Mouse (Mus musculus): ENCODE data around the gene Pias3. TPM values are rescaled to one million over a fixed set of nuclear protein-coding genes. Genes with fewer than 3 reads are reported as not detected.
A peak's percentile ranks its signal among the peaks of the same experiment; 100 is the strongest.

Gene Pias3
- polyA plus RNA-seq, 1 experiment from 2014 or later = 54.6 TPM

- Histone ChIP-seq H3K27me3 (ENCODE audit: control insufficient read depth, insufficient read depth, low read length) (no peaks in the 10 kb centered on the region), H3K27ac (ENCODE audit: low read length) (no peak overlapping the region), H3K4me3 (replicated peaks; ENCODE audit: low read length) (0 out of 2 replicates have a peak overlapping the region, but pooled peaks have one; percentile 62), H3K36me3 (ENCODE audit: control insufficient read depth, insufficient read depth, low read length) (peaks cover 21% of the 10 kb centered on the region; the same call in 1 of the 2 replicates), H3K9me3 (replicated peaks; ENCODE audit: control insufficient read depth, low read length) (no peaks in the 10 kb centered on the region), H3K4me2 (ENCODE audit: low read depth, low read length) (peak overlapping the region; percentile 99), H3K9ac (ENCODE audit: low read length) (no peak overlapping the region), H3K4me1 (ENCODE audit: control insufficient read depth, insufficient read depth, low read length) (peaks cover 10% of the 10 kb centered on the region)
- 51% methylated on average over 2 of the region's 2 CpGs for WGBS
- no peak for ATAC-seq (ENCODE audit: insufficient read depth, low FRiP score)
These were observed 12.5 kb downstream of the Pias3 start for GRCm38 (mm10) chr3:96708684-96709064.

DNA sequence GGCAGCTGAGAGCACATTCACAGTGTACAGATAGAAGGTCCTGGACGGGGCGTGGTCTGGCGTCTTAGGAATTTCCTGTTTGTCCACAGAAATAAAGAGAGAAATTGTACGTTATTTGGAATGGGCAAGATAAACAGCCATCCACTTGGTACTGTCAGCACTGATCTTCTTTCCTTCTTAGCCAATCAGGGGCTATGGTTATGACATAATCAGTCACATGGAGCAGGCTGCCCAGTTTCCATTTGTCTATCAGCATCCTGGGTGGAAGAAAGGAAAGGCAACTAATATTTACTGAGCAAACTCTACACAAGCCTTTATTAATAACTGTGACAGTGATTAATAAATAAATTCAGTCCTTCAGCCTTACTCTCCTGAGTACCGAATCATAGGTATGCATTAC, 18.1 kb downstream of the Pias3 start:
- no peak for ATAC-seq (ENCODE audit: insufficient read depth, low FRiP score)
- Histone ChIP-seq H3K9me3 (replicated peaks; ENCODE audit: control insufficient read depth, low read length) (no peaks in the 10 kb centered on the region), H3K4me1 (ENCODE audit: control insufficient read depth, insufficient read depth, low read length) (no peaks in the 10 kb centered on the region), H3K27ac (ENCODE audit: low read length) (no peak overlapping the region), H3K36me3 (ENCODE audit: control insufficient read depth, insufficient read depth, low read length) (peaks cover 27% of the 10 kb centered on the region; the same call in 1 of the 2 replicates), H3K9ac (ENCODE audit: low read length) (no peak overlapping the region), H3K4me3 (replicated peaks; ENCODE audit: low read length) (no peak overlapping the region), H3K27me3 (ENCODE audit: control insufficient read depth, insufficient read depth, low read length) (no peaks in the 10 kb centered on the region), H3K4me2 (ENCODE audit: low read depth, low read length) (no peak overlapping the region)
- WGBS = 79% methylated on average over 5 of the region's 5 CpGs

- H3K4me3 ChIP-seq (replicated peaks; ENCODE audit: low read length) = no peak overlapping the region
- no peak for ATAC-seq (ENCODE audit: insufficient read depth, low FRiP score)
- no peaks in the 10 kb centered on the region for H3K4me1 ChIP-seq (ENCODE audit: control insufficient read depth, insufficient read depth, low read length)
- 79% methylated on average over 2 of the region's 2 CpGs for WGBS
- H3K27me3 ChIP-seq (ENCODE audit: control insufficient read depth, insufficient read depth, low read length) = no peaks in the 10 kb centered on the region
- no peaks in the 10 kb centered on the region for H3K9me3 ChIP-seq (replicated peaks; ENCODE audit: control insufficient read depth, low read length)
- H3K4me2 ChIP-seq (ENCODE audit: low read depth, low read length) = no peak overlapping the region
- H3K36me3 ChIP-seq (ENCODE audit: control insufficient read depth, insufficient read depth, low read length) = peaks cover 20% of the 10 kb centered on the region; the same call in 1 of the 2 replicates
- no peak overlapping the region for H3K27ac ChIP-seq (ENCODE audit: low read length)
- no peak overlapping the region for H3K9ac ChIP-seq (ENCODE audit: low read length)
These were observed 19.7 kb downstream of the Pias3 start for GRCm38 (mm10) chr3:96715854-96716253.

DNA sequence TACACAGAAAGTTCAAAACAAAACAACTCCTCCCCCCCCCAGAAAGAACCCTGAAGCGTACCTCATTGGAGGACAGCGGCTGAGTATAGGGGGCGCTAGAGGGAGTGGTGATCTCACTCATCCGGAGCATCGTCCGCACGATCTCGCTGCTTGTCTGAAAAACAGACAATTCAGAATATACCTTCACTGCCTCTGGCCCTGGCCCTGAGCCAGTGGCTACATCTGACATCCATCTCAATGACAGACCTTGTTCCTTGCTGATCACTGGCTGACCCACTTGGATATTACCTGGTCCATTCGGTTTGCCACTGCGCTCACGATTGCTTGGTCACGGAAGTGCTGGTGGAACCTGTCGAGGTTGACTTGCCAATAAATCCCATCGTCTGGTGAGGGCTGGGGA, 23.0 kb downstream of the Pias3 start:
- Histone ChIP-seq H3K9ac (ENCODE audit: low read length) (no peak overlapping the region), H3K27me3 (ENCODE audit: control insufficient read depth, insufficient read depth, low read length) (no peaks in the 10 kb centered on the region), H3K4me2 (ENCODE audit: low read depth, low read length) (no peak overlapping the region), H3K9me3 (replicated peaks; ENCODE audit: control insufficient read depth, low read length) (no peaks in the 10 kb centered on the region), H3K27ac (ENCODE audit: low read length) (no peak overlapping the region), H3K4me1 (ENCODE audit: control insufficient read depth, insufficient read depth, low read length) (no peaks in the 10 kb centered on the region), H3K36me3 (ENCODE audit: control insufficient read depth, insufficient read depth, low read length) (peaks cover 20% of the 10 kb centered on the region), H3K4me3 (replicated peaks; ENCODE audit: low read length) (no peak overlapping the region)
- 46% methylated on average over 14 of the region's 14 CpGs for WGBS
- no peak for ATAC-seq (ENCODE audit: insufficient read depth, low FRiP score)

- WGBS = under 1% methylated on average over 45 of the region's 52 CpGs
- Histone ChIP-seq H3K9me3 (replicated peaks; ENCODE audit: control insufficient read depth, low read length) (no peaks in the 10 kb centered on the region), H3K36me3 (ENCODE audit: control insufficient read depth, insufficient read depth, low read length) (peaks cover 6% of the 10 kb centered on the region; the same call in 1 of the 2 replicates), H3K4me3 (replicated peaks; ENCODE audit: low read length) (peak within 1 kb of the TSS; percentile 99), H3K4me1 (ENCODE audit: control insufficient read depth, insufficient read depth, low read length) (peaks cover 20% of the 10 kb centered on the region), H3K27ac (ENCODE audit: low read length) (peak within 1 kb of the TSS; percentile 79), H3K27me3 (ENCODE audit: control insufficient read depth, insufficient read depth, low read length) (no peaks in the 10 kb centered on the region), H3K4me2 (ENCODE audit: low read depth, low read length) (peak within 1 kb of the TSS; percentile 74), H3K9ac (ENCODE audit: low read length) (peak within 1 kb of the TSS; percentile 94)
- peak; percentile 99 for ATAC-seq (ENCODE audit: insufficient read depth, low FRiP score)
These were observed 31.2 kb downstream of the Pias3 start, which contains the start of the genes Polr3c and Rnf115 for GRCm38 (mm10) chr3:96727343-96727827. Gene Polr3c, minus strand, starts transcription at chr3:96727628. Gene Rnf115, plus strand, starts transcription at chr3:96727664.

- Histone ChIP-seq H3K9ac (ENCODE audit: low read length) (peak overlapping the region; percentile 94), H3K4me1 (ENCODE audit: control insufficient read depth, insufficient read depth, low read length) (peaks cover 20% of the 10 kb centered on the region), H3K4me3 (replicated peaks; ENCODE audit: low read length) (peak overlapping the region; percentile 99), H3K9me3 (replicated peaks; ENCODE audit: control insufficient read depth, low read length) (no peaks in the 10 kb centered on the region), H3K27me3 (ENCODE audit: control insufficient read depth, insufficient read depth, low read length) (no peaks in the 10 kb centered on the region), H3K4me2 (ENCODE audit: low read depth, low read length) (peak overlapping the region; percentile 69), H3K27ac (ENCODE audit: low read length) (peak overlapping the region; percentile 79), H3K36me3 (ENCODE audit: control insufficient read depth, insufficient read depth, low read length) (peaks cover 6% of the 10 kb centered on the region; the same call in 1 of the 2 replicates)
- peak; percentile 45 for ATAC-seq (ENCODE audit: insufficient read depth, low FRiP score)
- WGBS = under 1% methylated on average over 38 of the region's 42 CpGs
These were observed 31.8 kb downstream of the Pias3 start for GRCm38 (mm10) chr3:96727828-96728633.

DNA sequence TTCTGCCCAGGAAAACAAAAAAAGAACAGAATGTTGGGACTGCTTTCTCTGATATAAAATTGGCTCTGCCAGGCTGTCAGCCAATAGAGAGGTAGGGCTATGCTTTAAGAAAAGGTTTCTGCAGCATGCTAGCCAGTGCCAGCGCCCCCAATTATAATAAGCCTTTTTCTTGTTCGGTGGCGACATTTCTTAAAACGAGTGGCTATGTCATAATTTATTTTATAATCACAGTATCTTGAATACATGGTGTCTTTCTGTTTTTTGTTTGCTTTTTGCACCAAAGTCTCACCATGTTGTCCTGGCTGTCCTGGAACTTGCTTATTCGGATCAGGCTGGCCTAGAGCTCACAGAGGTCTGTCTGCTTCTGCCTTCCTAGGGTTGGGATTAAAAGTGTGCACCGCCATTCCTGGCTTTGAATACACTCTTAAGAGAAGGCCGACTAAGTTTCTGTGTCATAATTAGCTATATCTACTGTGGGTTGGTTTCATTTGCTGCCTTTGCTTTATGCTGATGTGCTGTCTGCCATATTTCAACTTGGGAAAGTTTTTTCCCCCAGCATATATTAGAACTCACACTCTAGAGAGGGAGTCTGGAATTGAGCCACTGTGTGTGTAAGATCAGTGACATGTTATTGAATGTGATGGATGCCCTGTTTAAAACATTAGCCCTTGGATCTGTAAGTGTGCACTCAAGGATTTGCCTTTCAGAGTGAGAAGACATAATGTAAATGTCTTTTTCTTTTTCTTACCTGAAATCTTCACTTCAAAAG, 32.6 kb downstream of the Pias3 start:
- H3K9ac ChIP-seq (ENCODE audit: low read length) = peak overlapping the region; percentile 94; the same call in 1 of the 2 replicates
- peaks cover 20% of the 10 kb centered on the region for H3K4me1 ChIP-seq (ENCODE audit: control insufficient read depth, insufficient read depth, low read length)
- no peaks in the 10 kb centered on the region for H3K27me3 ChIP-seq (ENCODE audit: control insufficient read depth, insufficient read depth, low read length)
- no peaks in the 10 kb centered on the region for H3K9me3 ChIP-seq (replicated peaks; ENCODE audit: control insufficient read depth, low read length)
- H3K27ac ChIP-seq (ENCODE audit: low read length) = peak overlapping the region; percentile 79
- WGBS = 43% methylated on average over 7 of the region's 7 CpGs
- peak overlapping the region; percentile 69 for H3K4me2 ChIP-seq (ENCODE audit: low read depth, low read length)
- H3K36me3 ChIP-seq (ENCODE audit: control insufficient read depth, insufficient read depth, low read length) = no peaks in the 10 kb centered on the region
- H3K4me3 ChIP-seq (replicated peaks; ENCODE audit: low read length) = peak overlapping the region; percentile 99
- no peak for ATAC-seq (ENCODE audit: insufficient read depth, low FRiP score)

DNA sequence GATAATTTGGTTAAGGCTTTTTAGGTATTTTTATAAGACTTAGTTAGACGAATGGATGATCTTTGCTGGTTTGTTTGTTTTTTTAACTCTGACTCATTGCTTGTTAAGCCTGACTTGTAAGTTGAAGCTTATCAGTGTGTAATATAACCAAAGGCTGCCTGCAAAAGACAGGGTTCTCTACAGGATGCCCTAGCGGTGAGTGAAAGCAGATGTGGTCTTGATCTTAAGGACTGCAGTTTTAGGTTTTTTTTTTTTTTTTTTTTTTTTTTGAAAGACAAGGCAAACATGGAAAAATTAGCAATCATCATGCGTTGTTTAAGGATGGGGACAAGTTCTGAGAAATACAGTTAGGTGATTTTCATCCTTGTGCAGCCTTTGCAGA, 33.2 kb downstream of the Pias3 start:
- Histone ChIP-seq H3K9ac (ENCODE audit: low read length) (no peak overlapping the region), H3K36me3 (ENCODE audit: control insufficient read depth, insufficient read depth, low read length) (no peaks in the 10 kb centered on the region), H3K27me3 (ENCODE audit: control insufficient read depth, insufficient read depth, low read length) (no peaks in the 10 kb centered on the region), H3K4me1 (ENCODE audit: control insufficient read depth, insufficient read depth, low read length) (peaks cover 20% of the 10 kb centered on the region), H3K4me3 (replicated peaks; ENCODE audit: low read length) (no peak overlapping the region), H3K4me2 (ENCODE audit: low read depth, low read length) (no peak overlapping the region), H3K27ac (ENCODE audit: low read length) (no peak overlapping the region), H3K9me3 (replicated peaks; ENCODE audit: control insufficient read depth, low read length) (no peaks in the 10 kb centered on the region)
- ATAC-seq (ENCODE audit: insufficient read depth, low FRiP score) = no peak
- WGBS = 37% methylated on average over 3 of the region's 3 CpGs

- Histone ChIP-seq H3K4me3 (replicated peaks; ENCODE audit: low read length) (no peak overlapping the region), H3K4me2 (ENCODE audit: low read depth, low read length) (no peak overlapping the region), H3K27me3 (ENCODE audit: control insufficient read depth, insufficient read depth, low read length) (no peaks in the 10 kb centered on the region), H3K27ac (ENCODE audit: low read length) (no peak overlapping the region), H3K9ac (ENCODE audit: low read length) (no peak overlapping the region), H3K9me3 (replicated peaks; ENCODE audit: control insufficient read depth, low read length) (no peaks in the 10 kb centered on the region), H3K36me3 (ENCODE audit: control insufficient read depth, insufficient read depth, low read length) (no peaks in the 10 kb centered on the region), H3K4me1 (ENCODE audit: control insufficient read depth, insufficient read depth, low read length) (peaks cover 20% of the 10 kb centered on the region)
- no peak for ATAC-seq (ENCODE audit: insufficient read depth, low FRiP score)
- 69% methylated on average over 5 of the region's 5 CpGs for WGBS
These were observed 34.6 kb downstream of the Pias3 start for GRCm38 (mm10) chr3:96730785-96731184.
